Mouse (Mus musculus) ovary, adult 18-20 months (tissue): ENCODE measurements around the gene Gm39115.
"Not testable (repeated sequence)": the region's sequence is repeated elsewhere in the genome, so short reads cannot be mapped to it uniquely, and the experiment has no call there.

Experiments used
- DNase-seq: peaks from one replicate; pipeline ENCODE4 v3.0.0; 2022; ENCODE audit warnings: low spot score, mixed read lengths

Gene Gm39115

GRCm38 (mm10) chr7:142135934-142136333 lies at the start of gene Gm39115:
TSS of gene Gm39115 (minus strand) at chr7:142136034.
- not testable (repeated sequence) for DNase-seq

GRCm38 (mm10) chr7:142181021-142181420 lies 45.2 kb upstream of the Gm39115 start:
- no peak for DNase-seq

GRCm38 (mm10) chr7:142178685-142179084 lies 42.9 kb upstream of the Gm39115 start:
- DNase-seq, result no peak

- not testable (repeated sequence) for DNase-seq
Observed at GRCm38 (mm10) chr7:142175905-142176304, 40.1 kb upstream of the Gm39115 start, which contains the start of gene Krtap5-2. TSS of gene Krtap5-2 (minus strand) at chr7:142176005.

GRCm38 (mm10) chr7:142169836-142170235 lies 34.0 kb upstream of the Gm39115 start:
- DNase-seq, result no peak

- not testable (repeated sequence) for DNase-seq
Observed at GRCm38 (mm10) chr7:142165639-142166038, 29.8 kb upstream of the Gm39115 start, which contains the start of gene Gm4553. TSS of gene Gm4553 (minus strand) at chr7:142165739.

- DNase-seq, result no peak
Observed at GRCm38 (mm10) chr7:142159366-142159765, 23.5 kb upstream of the Gm39115 start.

- not testable (repeated sequence) for DNase-seq
Observed at GRCm38 (mm10) chr7:142157013-142157412, 21.2 kb upstream of the Gm39115 start, which contains the start of gene Gm29735. TSS of gene Gm29735 (minus strand) at chr7:142157113.

GRCm38 (mm10) chr7:142155308-142155707 lies 19.5 kb upstream of the Gm39115 start:
- no peak for DNase-seq

- DNase-seq, result no peak
Observed at GRCm38 (mm10) chr7:142152191-142152590, 16.4 kb upstream of the Gm39115 start.

GRCm38 (mm10) chr7:142148633-142149032 lies 12.8 kb upstream of the Gm39115 start:
- DNase-seq, result no peak

GRCm38 (mm10) chr7:142146033-142146432 lies 10.2 kb upstream of the Gm39115 start:
- DNase-seq, result peak; percentile 5

GRCm38 (mm10) chr7:142145413-142145940 lies 9.6 kb upstream of the Gm39115 start:
- DNase-seq, result no peak

GRCm38 (mm10) chr7:142144507-142144906 lies 8.7 kb upstream of the Gm39115 start, which contains the start of gene Gm45337:
TSS of gene Gm45337 (minus strand) at chr7:142144607.
- no peak for DNase-seq

GRCm38 (mm10) chr7:142143506-142144010 lies 7.7 kb upstream of the Gm39115 start:
- DNase-seq, result not testable (repeated sequence)

GRCm38 (mm10) chr7:142140696-142141095 lies 4.9 kb upstream of the Gm39115 start:
- DNase-seq, result no peak

- no peak for DNase-seq
Observed at GRCm38 (mm10) chr7:142134206-142134995, 1.4 kb downstream of the Gm39115 start.

GRCm38 (mm10) chr7:142128843-142129242 lies 7.0 kb downstream of the Gm39115 start:
- no peak for DNase-seq

GRCm38 (mm10) chr7:142120629-142121028 lies 15.2 kb downstream of the Gm39115 start, which contains the start of gene Gm45618:
TSS of gene Gm45618 (minus strand) at chr7:142120729.
- not testable (repeated sequence) for DNase-seq

GRCm38 (mm10) chr7:142119632-142120031 lies 16.2 kb downstream of the Gm39115 start:
- no peak for DNase-seq

- DNase-seq, result no peak
Observed at GRCm38 (mm10) chr7:142104747-142105146, 31.1 kb downstream of the Gm39115 start.

GRCm38 (mm10) chr7:142097776-142098175 lies 38.1 kb downstream of the Gm39115 start:
- peak; percentile 52 for DNase-seq

GRCm38 (mm10) chr7:142096701-142097100 lies 39.1 kb downstream of the Gm39115 start:
- no peak for DNase-seq
